Mouse (Mus musculus) midbrain, embryonic 11.5 days (tissue): ENCODE results near the gene Slc34a3. TPM values are rescaled to one million over a fixed set of nuclear protein-coding genes. Genes with fewer than 3 reads are reported as not detected.

Experiments
- ATAC-seq: fragments of 200-750 bp; cut with Nextera tagmentation; 2 replicates; pipeline ENCODE4 v1.8.0; 2017; ENCODE audit warnings: moderate TSS enrichment, moderate library complexity; ENCODE audit not compliant: low FRiP score
- DNase-seq: peaks from one replicate; pipeline ENCODE4 v3.0.0; 2015; ENCODE audit warnings: low spot score; ENCODE audit errors: missing footprints
- H3K27ac ChIP-seq: fragments of 300-500 bp; sonication (generic); 2 replicates; pipeline ENCODE4 v1.5.1; 2014; ENCODE audit warnings: low read depth, low read length
- H3K27me3 ChIP-seq: fragments of 300-500 bp; sonication (generic); 2 replicates; pipeline ENCODE4 v1.6.1; 2014; ENCODE audit warnings: mild to moderate bottlenecking, low read length, moderate library complexity, mixed read lengths; ENCODE audit not compliant: control insufficient read depth, insufficient read depth
- H3K36me3 ChIP-seq: fragments of 300-500 bp; sonication (generic); 2 replicates; pipeline ENCODE4 v1.6.1; 2014; ENCODE audit warnings: mild to moderate bottlenecking, low read length, moderate library complexity, mixed read lengths; ENCODE audit not compliant: control insufficient read depth, insufficient read depth
- H3K4me1 ChIP-seq: fragments of 300-500 bp; sonication (generic); 2 replicates; pipeline ENCODE4 v1.6.1; 2014; ENCODE audit warnings: low read length; ENCODE audit not compliant: control insufficient read depth, insufficient read depth
- H3K4me2 ChIP-seq: fragments of 300-500 bp; sonication (generic); 2 replicates; pipeline ENCODE4 v1.6.1; 2014; ENCODE audit warnings: mild to moderate bottlenecking, moderate library complexity
- H3K4me3 ChIP-seq: fragments of 300-500 bp; sonication (generic); 2 replicates; pipeline ENCODE4 v1.5.1; 2014; ENCODE audit warnings: low read depth, low read length
- H3K9ac ChIP-seq: fragments of 300-500 bp; sonication (generic); 2 replicates; pipeline ENCODE4 v1.6.1; 2014; ENCODE audit warnings: low read length
- H3K9me3 ChIP-seq: fragments of 300-500 bp; sonication (generic); 2 replicates; pipeline ENCODE4 v1.6.1; 2016; ENCODE audit warnings: low read length; ENCODE audit not compliant: control insufficient read depth
- WGBS: fragments of 180-500 bp; shearing (Covaris S2); extraction: QIAGEN DNeasy Blood & Tissue Kit; methylation state at CpG from one replicate; pipeline ENCODE4 v1.1.7; 2014; 5-methylcytosine and 5-hydroxymethylcytosine counted together
- polyA plus RNA-seq: library from polyadenylated mRNA; unstranded; fragments of >200 nt; fragmentation: Nextera tagmentation; extraction: Ambion mirVana; gene quantifications from 2 replicates; pipeline ENCODE4 v1.2.1, GENCODE M21; 2014

The Slc34a3 gene
- polyA plus RNA-seq, 1 experiment from 2014 or later, result not detected

- Histone ChIP-seq H3K27me3 (peaks cover 19% of the 10 kb centered on the region), H3K27ac (no peak overlapping the region), H3K36me3 (peaks cover 2% of the 10 kb centered on the region; the same call in 1 of the 2 replicates), H3K9me3 (no peaks in the 10 kb centered on the region), H3K9ac (0 out of 2 replicates have a peak overlapping the region, but pooled peaks have one; percentile 13), H3K4me3 (no peak overlapping the region), H3K4me2 (no peak overlapping the region), H3K4me1 (peaks cover 16% of the 10 kb centered on the region)
- DNase-seq (peak; percentile 56), ATAC-seq (no peak)
- 76% methylated on average over 6 of the region's 6 CpGs for WGBS
Observed at GRCm38 (mm10) chr2:25265897-25266656, 31.9 kb upstream of the Slc34a3 start.

- H3K27me3 ChIP-seq, result peaks cover 19% of the 10 kb centered on the region
- H3K4me1 ChIP-seq, result peaks cover 12% of the 10 kb centered on the region
- 78% methylated on average over 3 of the region's 3 CpGs for WGBS
- H3K4me3 ChIP-seq, result no peak overlapping the region
- no peaks in the 10 kb centered on the region for H3K9me3 ChIP-seq
- H3K9ac ChIP-seq, result no peak overlapping the region
- no peak overlapping the region for H3K4me2 ChIP-seq
- peaks cover 2% of the 10 kb centered on the region; the same call in 1 of the 2 replicates for H3K36me3 ChIP-seq
- H3K27ac ChIP-seq, result no peak overlapping the region
- peak; percentile 54 for DNase-seq
- ATAC-seq, result no peak
Observed at GRCm38 (mm10) chr2:25264851-25265250, 30.7 kb upstream of the Slc34a3 start.

GRCm38 (mm10) chr2:25264286-25264660 is 30.1 kb upstream of the Slc34a3 start:
- Histone ChIP-seq H3K36me3 (peaks cover under 1% of the 10 kb centered on the region; the same call in 1 of the 2 replicates), H3K4me2 (no peak overlapping the region), H3K27me3 (peaks cover 19% of the 10 kb centered on the region), H3K9ac (no peak overlapping the region), H3K4me1 (peaks cover 12% of the 10 kb centered on the region), H3K9me3 (no peaks in the 10 kb centered on the region), H3K27ac (no peak overlapping the region), H3K4me3 (no peak overlapping the region)
- DNase-seq (peak; percentile 53), ATAC-seq (no peak)
- WGBS, result 77% methylated on average over 5 of the region's 5 CpGs

GRCm38 (mm10) chr2:25263623-25264285 is 29.6 kb upstream of the Slc34a3 start:
- H3K27ac ChIP-seq, result no peak overlapping the region
- H3K4me3 ChIP-seq, result peak overlapping the region; percentile 65
- DNase-seq (peak; percentile 79), ATAC-seq (no peak)
- no peaks in the 10 kb centered on the region for H3K9me3 ChIP-seq
- H3K27me3 ChIP-seq, result peaks cover 19% of the 10 kb centered on the region
- H3K9ac ChIP-seq, result peak overlapping the region; percentile 50
- H3K4me1 ChIP-seq, result peaks cover 12% of the 10 kb centered on the region
- no peaks in the 10 kb centered on the region for H3K36me3 ChIP-seq
- 21% methylated on average over 12 of the region's 12 CpGs for WGBS
- peak overlapping the region; percentile 100 for H3K4me2 ChIP-seq

GRCm38 (mm10) chr2:25262795-25263622 is 28.8 kb upstream of the Slc34a3 start:
- DNase-seq, result no peak
- H3K4me2 ChIP-seq, result peak overlapping the region; percentile 100
- H3K36me3 ChIP-seq, result no peaks in the 10 kb centered on the region
- peak overlapping the region; percentile 65 for H3K4me3 ChIP-seq
- peaks cover 12% of the 10 kb centered on the region for H3K4me1 ChIP-seq
- ATAC-seq, result no peak; the same call in none of the 2 replicates
- peak overlapping the region; percentile 50 for H3K9ac ChIP-seq
- peaks cover 19% of the 10 kb centered on the region for H3K27me3 ChIP-seq
- WGBS, result under 1% methylated on average over 82 of the region's 82 CpGs
- H3K27ac ChIP-seq, result no peak overlapping the region
- H3K9me3 ChIP-seq, result no peaks in the 10 kb centered on the region

GRCm38 (mm10) chr2:25262291-25262767 is 28.2 kb upstream of the Slc34a3 start, which contains the start of gene Tprn:
TSS of gene Tprn (plus strand) at chr2:25262618.
- H3K9ac ChIP-seq, result peak within 1 kb of the TSS; percentile 54
- WGBS, result under 1% methylated on average over 39 of the region's 39 CpGs
- H3K27me3 ChIP-seq, result peaks cover 19% of the 10 kb centered on the region
- H3K36me3 ChIP-seq, result no peaks in the 10 kb centered on the region
- DNase-seq (peak; percentile 97), ATAC-seq (peak; percentile 99)
- peak within 1 kb of the TSS; percentile 100 for H3K4me2 ChIP-seq
- H3K9me3 ChIP-seq, result no peaks in the 10 kb centered on the region
- H3K4me3 ChIP-seq, result peak within 1 kb of the TSS; percentile 65
- no peak within 1 kb of the TSS for H3K27ac ChIP-seq
- H3K4me1 ChIP-seq, result peaks cover 12% of the 10 kb centered on the region

- peaks cover 12% of the 10 kb centered on the region for H3K4me1 ChIP-seq
- H3K36me3 ChIP-seq, result no peaks in the 10 kb centered on the region
- peaks cover 19% of the 10 kb centered on the region for H3K27me3 ChIP-seq
- DNase-seq (no peak), ATAC-seq (no peak)
- H3K4me3 ChIP-seq, result peak overlapping the region; percentile 65
- WGBS, result 46% methylated on average over 12 of the region's 12 CpGs
- peak overlapping the region; percentile 54; the same call in 1 of the 2 replicates for H3K9ac ChIP-seq
- H3K27ac ChIP-seq, result no peak overlapping the region
- H3K4me2 ChIP-seq, result peak overlapping the region; percentile 100
- no peaks in the 10 kb centered on the region for H3K9me3 ChIP-seq
Observed at GRCm38 (mm10) chr2:25261870-25262269, 27.7 kb upstream of the Slc34a3 start.

- WGBS, result 59% methylated on average over 2 of the region's 2 CpGs
- peaks cover 20% of the 10 kb centered on the region for H3K4me1 ChIP-seq
- no peak for DNase-seq
- H3K4me3 ChIP-seq, result no peak overlapping the region
- peaks cover 11% of the 10 kb centered on the region for H3K27me3 ChIP-seq
- H3K27ac ChIP-seq, result no peak overlapping the region
- ATAC-seq, result no peak
- H3K36me3 ChIP-seq, result no peaks in the 10 kb centered on the region
- no peaks in the 10 kb centered on the region for H3K9me3 ChIP-seq
- no peak overlapping the region for H3K9ac ChIP-seq
- H3K4me2 ChIP-seq, result no peak overlapping the region
Observed at GRCm38 (mm10) chr2:25258887-25259286, 24.7 kb upstream of the Slc34a3 start.
